Mouse (Mus musculus): ENCODE data around the gene Usp37. TPM values are rescaled to one million over a fixed set of nuclear protein-coding genes. Genes with fewer than 3 reads are reported as not detected.

The Usp37 gene
- polyA plus RNA-seq (2014; fragmentation: Illumina TruSeq; extraction: RNeasy Lipid Tissue Mini Kit (QIAGEN cat#74804); ENCODE audit: low read depth, low replicate concordance), result 12.9 TPM

DNA sequence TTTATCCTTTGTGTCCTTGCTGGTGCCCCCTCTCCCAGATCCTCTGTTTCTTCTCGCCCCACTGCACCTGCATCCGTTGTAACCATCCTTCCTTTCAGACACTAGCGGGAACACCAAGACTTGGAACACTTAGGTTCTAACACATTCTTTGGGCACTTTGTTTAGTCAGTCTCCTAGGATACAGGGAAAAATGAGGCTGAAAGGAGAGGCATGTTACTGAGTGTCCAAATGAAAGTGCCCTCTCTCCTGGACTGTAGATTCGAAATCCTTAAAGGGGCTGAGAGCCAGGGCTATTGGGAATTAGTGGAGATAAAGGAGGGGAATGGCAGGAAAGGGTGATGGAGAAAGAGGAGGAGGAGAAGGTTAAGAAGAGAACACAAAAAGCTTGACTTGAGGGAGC, at the start of gene Usp37:
Usp37 (minus strand) TSS at position 101 of the 400 bp plus-strand sequence.

DNA sequence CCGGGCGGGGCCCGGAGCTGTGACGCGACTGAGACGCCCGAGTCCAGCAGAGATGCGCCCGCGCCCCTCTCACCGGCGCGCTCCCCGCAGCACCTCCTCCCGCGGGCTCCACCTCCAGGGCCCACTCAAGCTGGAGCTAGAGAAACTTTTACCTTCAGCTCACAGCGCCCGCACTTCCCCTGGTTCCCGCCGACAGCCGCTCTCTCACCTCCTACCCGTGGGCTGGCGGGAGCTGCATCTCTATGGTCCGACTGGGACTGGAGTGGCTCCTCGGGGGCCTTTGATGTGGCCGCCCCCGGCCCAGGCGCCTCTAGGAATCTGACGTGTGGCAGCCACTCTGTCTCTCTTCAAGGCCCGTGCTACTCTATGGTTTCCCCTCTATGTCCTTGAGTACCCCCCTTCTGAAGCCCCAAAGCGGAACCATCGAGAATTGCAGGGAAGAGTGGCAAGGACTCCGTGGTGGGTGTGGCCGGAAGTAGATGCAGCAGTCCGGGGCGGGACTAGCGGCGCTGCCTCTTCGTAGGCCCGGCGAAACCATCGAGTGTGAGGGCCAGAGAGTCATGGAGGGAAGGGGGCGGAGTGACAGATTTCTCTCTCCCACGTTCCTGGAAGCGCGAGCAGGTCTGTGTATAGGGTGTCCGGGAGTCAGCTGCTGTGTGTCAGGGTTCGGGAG, 43.8 kb upstream of the Usp37 start, which contains the start of the genes Zfp142 and Bcs1l:
Zfp142 (minus strand) TSS at position 474 of the 673 bp plus-strand sequence.
Bcs1l (plus strand) TSS at position 517 of the 673 bp plus-strand sequence.

DNA sequence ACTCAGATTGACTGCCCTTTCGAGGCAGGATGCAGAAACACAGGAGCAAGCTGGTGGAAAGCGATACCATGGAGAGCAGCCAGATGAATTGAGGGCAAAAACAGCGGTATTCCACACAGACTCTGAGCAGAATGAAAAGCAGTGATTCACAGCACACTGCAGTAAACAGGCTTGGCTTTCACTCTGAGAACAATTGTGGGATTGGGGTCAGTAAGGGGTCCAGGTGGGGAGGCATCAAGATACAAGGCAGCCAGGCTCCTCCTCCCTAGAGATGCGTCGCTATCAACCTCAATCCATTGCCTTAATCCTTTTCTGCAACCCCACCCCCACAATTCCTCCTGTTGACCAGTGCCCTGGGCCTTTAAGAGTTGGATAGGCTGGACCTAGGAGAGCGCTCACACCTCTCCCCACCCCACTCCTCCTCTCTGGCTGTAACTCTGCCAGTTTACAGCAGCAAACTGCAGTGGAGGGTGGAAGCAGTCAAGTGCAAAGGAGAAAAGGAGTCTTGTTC, 1.6 kb downstream of the Usp37 start, which contains the start of gene Plcd4:
Plcd4 (plus strand) TSS at position 438 of the 511 bp plus-strand sequence.

DNA sequence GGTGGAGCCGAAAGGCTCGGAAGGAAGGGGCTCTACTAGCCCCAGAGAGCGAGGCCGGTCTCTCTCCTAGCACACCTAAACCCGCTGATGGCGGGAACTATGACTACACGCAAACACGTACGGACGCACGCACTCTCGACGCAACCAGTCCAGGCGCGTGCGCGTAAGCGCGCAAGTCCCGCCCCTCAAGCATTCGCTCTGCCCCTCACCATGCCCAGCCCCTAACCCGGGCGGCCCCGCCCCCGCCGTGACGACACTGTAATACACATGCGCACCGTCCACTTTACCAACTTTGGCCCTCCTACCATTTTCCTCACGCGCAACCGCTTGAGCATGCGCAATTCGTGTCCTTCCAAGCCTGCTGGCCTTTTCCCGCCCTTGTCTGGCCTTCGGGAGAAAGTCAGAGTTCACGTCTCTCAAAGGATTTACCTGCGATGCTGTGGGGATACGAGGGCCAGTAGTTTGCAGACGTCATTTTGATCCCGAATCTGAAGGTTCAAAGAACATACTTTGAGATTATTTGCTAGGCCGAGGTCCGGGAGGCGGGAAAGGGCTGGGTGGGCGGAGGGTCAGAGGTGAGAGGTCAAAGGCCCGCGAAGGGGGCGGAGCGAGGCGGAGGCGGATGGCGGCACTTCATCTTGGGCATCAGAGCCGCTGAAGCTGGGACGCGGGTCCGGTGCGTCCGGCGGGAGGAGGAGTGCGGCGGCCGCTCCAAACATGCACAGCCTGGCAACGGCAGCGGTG, 38.2 kb downstream of the Usp37 start, which contains the start of gene Cnot9:
Cnot9 (plus strand) TSS at position 338 of the 744 bp plus-strand sequence.

DNA sequence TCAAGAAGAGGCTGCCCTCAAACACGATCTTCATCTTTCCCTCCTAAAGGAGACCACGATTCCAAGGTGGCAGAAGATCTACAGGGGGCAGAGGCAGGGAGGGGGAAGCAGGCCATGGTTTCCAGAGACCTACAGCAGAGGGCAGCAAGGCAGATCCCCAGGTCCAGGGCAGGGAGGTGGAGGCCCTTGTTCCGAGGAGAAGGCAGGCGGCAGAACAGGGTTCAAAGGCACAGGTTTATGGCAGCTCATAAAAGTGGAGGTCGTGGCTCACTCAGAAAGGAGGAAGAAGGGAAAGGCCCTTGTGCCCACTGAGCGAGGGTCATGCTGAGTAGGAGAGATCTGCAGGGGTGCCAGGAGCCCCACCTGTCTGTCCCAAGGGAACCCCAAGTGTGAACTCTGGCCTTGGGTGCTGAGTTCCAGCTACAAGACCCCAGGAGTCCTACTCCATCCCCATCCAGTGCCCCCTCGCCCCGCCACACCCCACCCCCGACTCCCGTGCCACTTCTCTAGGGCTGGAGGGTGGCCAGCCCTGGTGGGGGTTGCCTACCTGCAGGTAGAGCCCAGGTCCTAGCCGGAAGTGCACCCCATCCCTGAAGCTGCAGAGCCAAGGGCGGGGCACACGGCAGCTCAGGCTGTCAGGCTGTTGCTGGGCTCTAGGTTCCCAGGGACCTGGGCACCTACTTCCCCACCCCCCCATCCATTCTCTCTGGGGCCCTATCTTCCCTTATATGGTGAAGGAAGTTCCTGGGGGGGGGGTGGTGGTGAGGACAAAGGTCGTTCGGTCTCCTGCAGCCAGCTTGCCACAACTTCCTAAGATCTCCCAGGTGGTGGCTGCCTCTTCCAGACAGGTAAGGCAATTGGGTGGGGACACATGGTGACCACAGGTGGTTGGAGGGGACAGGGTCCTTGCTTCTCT, 135.2 kb downstream of the Usp37 start, which contains the start of gene Vil1:
Vil1 (plus strand) TSS at position 788 of the 916 bp plus-strand sequence.

DNA sequence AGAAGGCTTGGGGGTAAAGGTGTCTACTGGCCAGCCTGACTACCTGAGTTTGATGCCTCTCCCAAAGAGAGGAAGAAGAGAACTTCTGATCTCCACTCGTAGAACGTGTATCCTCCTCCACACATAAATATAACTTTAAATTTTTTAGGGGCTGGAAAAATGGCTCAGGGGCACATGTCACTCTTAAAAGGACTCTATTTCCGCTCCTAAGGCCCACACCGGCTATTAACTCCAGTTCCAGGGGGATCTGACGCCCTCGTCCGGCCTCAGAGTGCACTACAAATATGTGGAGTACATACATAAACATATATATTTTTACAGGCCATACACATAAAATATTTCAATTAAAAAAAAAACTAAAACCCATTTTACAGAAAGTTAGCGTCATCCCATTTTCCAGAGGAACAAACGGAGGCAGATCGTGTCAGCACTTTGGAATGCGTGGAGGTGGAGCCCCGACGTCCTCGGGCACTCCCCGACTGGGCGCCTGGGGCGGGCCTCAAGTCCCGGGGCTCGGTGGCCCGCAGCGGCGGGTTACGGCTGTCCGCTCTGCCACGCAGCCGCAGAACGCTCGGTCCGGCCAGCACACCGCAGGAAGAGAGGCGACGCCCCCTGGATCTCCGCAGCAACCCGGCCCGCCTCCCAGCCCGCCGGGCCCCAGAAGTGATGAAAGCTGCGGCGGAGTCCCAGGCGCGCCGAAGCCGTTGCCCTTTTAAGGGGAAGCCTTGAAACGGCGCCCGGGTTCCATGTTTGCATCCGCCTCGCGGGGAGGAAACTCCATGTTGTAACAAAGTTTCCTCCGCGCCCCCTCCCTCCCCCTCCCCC, 152.9 kb downstream of the Usp37 start, which contains the start of gene Ctdsp1:
Ctdsp1 (plus strand) TSS at position 586 of the 825 bp plus-strand sequence.

Other genes with a start within 250 kb of the Usp37 start
- gene Tmbim1, start 238.7 kb downstream of the Usp37 start, polyA plus RNA-seq (2014; fragmentation: Illumina TruSeq; extraction: RNeasy Lipid Tissue Mini Kit (QIAGEN cat#74804); ENCODE audit: low read depth, low replicate concordance), result 13.5 TPM
- gene Catip, start 182.2 kb downstream of the Usp37 start, polyA plus RNA-seq (2014; fragmentation: Illumina TruSeq; extraction: RNeasy Lipid Tissue Mini Kit (QIAGEN cat#74804); ENCODE audit: low read depth, low replicate concordance), result 0.28 TPM
- gene Slc11a1, start 169.1 kb downstream of the Usp37 start, polyA plus RNA-seq (2014; fragmentation: Illumina TruSeq; extraction: RNeasy Lipid Tissue Mini Kit (QIAGEN cat#74804); ENCODE audit: low read depth, low replicate concordance), result not detected
- gene Ctdsp1, start 152.8 kb downstream of the Usp37 start, polyA plus RNA-seq (2014; fragmentation: Illumina TruSeq; extraction: RNeasy Lipid Tissue Mini Kit (QIAGEN cat#74804); ENCODE audit: low read depth, low replicate concordance), result 19.7 TPM
- gene Vil1, start 134.9 kb downstream of the Usp37 start, polyA plus RNA-seq (2014; fragmentation: Illumina TruSeq; extraction: RNeasy Lipid Tissue Mini Kit (QIAGEN cat#74804); ENCODE audit: low read depth, low replicate concordance), result 29.1 TPM
- gene Cnot9, start 38.2 kb downstream of the Usp37 start, polyA plus RNA-seq (2014; fragmentation: Illumina TruSeq; extraction: RNeasy Lipid Tissue Mini Kit (QIAGEN cat#74804); ENCODE audit: low read depth, low replicate concordance), result 22.3 TPM
- gene Plcd4, start 1.4 kb downstream of the Usp37 start, polyA plus RNA-seq (2014; fragmentation: Illumina TruSeq; extraction: RNeasy Lipid Tissue Mini Kit (QIAGEN cat#74804); ENCODE audit: low read depth, low replicate concordance), result 5.7 TPM
- gene Zfp142, start 44.0 kb upstream of the Usp37 start, polyA plus RNA-seq (2014; fragmentation: Illumina TruSeq; extraction: RNeasy Lipid Tissue Mini Kit (QIAGEN cat#74804); ENCODE audit: low read depth, low replicate concordance), result 2.8 TPM
- 8.9 TPM for gene Bcs1l, start 44.0 kb upstream of the Usp37 start, polyA plus RNA-seq (2014; fragmentation: Illumina TruSeq; extraction: RNeasy Lipid Tissue Mini Kit (QIAGEN cat#74804); ENCODE audit: low read depth, low replicate concordance)
- gene Rnf25, start 57.1 kb upstream of the Usp37 start, polyA plus RNA-seq (2014; fragmentation: Illumina TruSeq; extraction: RNeasy Lipid Tissue Mini Kit (QIAGEN cat#74804); ENCODE audit: low read depth, low replicate concordance), result 9.3 TPM
- 3.8 TPM for gene Stk36, start 57.2 kb upstream of the Usp37 start, polyA plus RNA-seq (2014; fragmentation: Illumina TruSeq; extraction: RNeasy Lipid Tissue Mini Kit (QIAGEN cat#74804); ENCODE audit: low read depth, low replicate concordance)
- 22.1 TPM for gene Ttll4, start 117.5 kb upstream of the Usp37 start, polyA plus RNA-seq (2014; fragmentation: Illumina TruSeq; extraction: RNeasy Lipid Tissue Mini Kit (QIAGEN cat#74804); ENCODE audit: low read depth, low replicate concordance)
- 7.9 TPM for gene Cyp27a1, start 169.3 kb upstream of the Usp37 start, polyA plus RNA-seq (2014; fragmentation: Illumina TruSeq; extraction: RNeasy Lipid Tissue Mini Kit (QIAGEN cat#74804); ENCODE audit: low read depth, low replicate concordance)
- gene Prkag3, start 204.9 kb upstream of the Usp37 start, polyA plus RNA-seq (2014; fragmentation: Illumina TruSeq; extraction: RNeasy Lipid Tissue Mini Kit (QIAGEN cat#74804); ENCODE audit: low read depth, low replicate concordance), result 1.2 TPM
- gene Wnt6, start 227.6 kb upstream of the Usp37 start, polyA plus RNA-seq (2014; fragmentation: Illumina TruSeq; extraction: RNeasy Lipid Tissue Mini Kit (QIAGEN cat#74804); ENCODE audit: low read depth, low replicate concordance), result not detected
- not detected for gene Wnt10a, start 247.2 kb upstream of the Usp37 start, polyA plus RNA-seq (2014; fragmentation: Illumina TruSeq; extraction: RNeasy Lipid Tissue Mini Kit (QIAGEN cat#74804); ENCODE audit: low read depth, low replicate concordance)

All from kidney, adult 10 weeks (tissue).